Mouse (Mus musculus): Measurements from ENCODE around the gene Mall. TPM values are rescaled to one million over a fixed set of nuclear protein-coding genes. Genes with fewer than 3 reads are reported as not detected.

Mall gene
- 1.2 and 2.3 TPM in 2 replicates for polyA plus RNA-seq (2014; fragmentation: Nextera tagmentation; extraction: Ambion mirVana)

DNA sequence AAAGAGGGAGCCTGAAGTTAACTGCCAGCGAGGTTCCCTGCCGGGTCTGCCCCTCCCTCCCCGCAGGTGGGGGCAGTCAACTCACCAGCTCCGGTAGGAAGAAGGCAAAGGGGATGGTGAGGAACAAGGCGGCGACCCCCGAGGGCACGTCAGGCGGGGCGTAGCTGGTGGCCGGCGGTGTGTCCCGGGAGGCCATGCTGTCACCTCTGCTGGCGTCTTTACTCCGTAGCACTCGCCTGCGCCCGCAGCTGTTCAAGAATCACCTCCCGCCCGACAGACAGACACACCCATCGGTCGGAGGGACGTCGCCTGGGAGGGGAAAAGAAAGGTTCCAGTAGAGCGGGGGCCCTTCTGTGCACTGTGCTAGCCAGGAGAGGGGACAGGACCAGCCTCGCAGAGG, at the start of gene Mall:
Gene Mall (minus strand): TSS at position 262 of the 400 bp plus-strand sequence.
- H3K9ac ChIP-seq (ENCODE audit: low read depth, low read length): peak within 1 kb of the TSS; percentile 44
- ATAC-seq (ENCODE audit: low FRiP score, low TSS enrichment): no peak

DNA sequence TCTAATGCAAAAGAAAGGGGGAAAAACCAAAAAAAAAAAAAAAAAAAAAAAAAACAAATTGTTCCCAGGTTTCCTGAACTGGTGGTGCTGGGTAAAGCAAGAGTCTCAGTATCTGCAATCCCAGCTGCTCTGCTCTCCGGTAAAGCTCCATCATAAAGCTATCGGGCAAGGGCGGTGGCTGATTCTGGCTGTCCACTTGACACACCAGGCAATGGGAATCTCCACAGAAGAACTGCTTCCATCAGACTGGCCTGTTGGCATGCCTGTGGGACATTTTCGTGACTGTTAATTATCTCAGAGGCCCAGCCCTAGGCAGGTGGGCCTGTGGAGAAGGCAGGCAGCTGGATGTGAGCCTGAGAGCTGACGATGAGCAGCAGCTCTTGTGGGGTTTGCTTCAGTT, 48.7 kb upstream of the Mall start:
- 85% methylated on average over 5 of the region's 5 CpGs for WGBS
- no peak overlapping the region for H3K4me3 ChIP-seq (ENCODE audit: low read length)
- no peaks in the 10 kb centered on the region; the same call in 1 of the 2 replicates for H3K4me1 ChIP-seq (ENCODE audit: control insufficient read depth, insufficient read depth, low read length)
- peaks cover 11% of the 10 kb centered on the region; the same call in 1 of the 2 replicates for H3K36me3 ChIP-seq (ENCODE audit: control insufficient read depth, insufficient read depth, low read length)
- H3K4me2 ChIP-seq (replicated peaks; ENCODE audit: low read depth, low read length): no peak overlapping the region
- no peak for ATAC-seq (ENCODE audit: low FRiP score, low TSS enrichment)
- no peaks in the 10 kb centered on the region for H3K27me3 ChIP-seq (ENCODE audit: control insufficient read depth, insufficient read depth, low read length)
- H3K9ac ChIP-seq (ENCODE audit: low read depth, low read length): no peak overlapping the region
- H3K27ac ChIP-seq (ENCODE audit: low read depth, low read length): no peak overlapping the region
- no peaks in the 10 kb centered on the region for H3K9me3 ChIP-seq (ENCODE audit: control insufficient read depth, low read length)

More for the DNA sequence above, at the start of gene Mall:
- whole genome bisulfite sequencing: under 1% methylated on average over 26 of the region's 26 CpGs
- Histone ChIP-seq H3K27me3 (ENCODE audit: control insufficient read depth, insufficient read depth, low read length) (peaks cover 2% of the 10 kb centered on the region; the same call in 1 of the 2 replicates), H3K4me2 (replicated peaks; ENCODE audit: low read depth, low read length) (peak within 1 kb of the TSS; percentile 38), H3K9me3 (ENCODE audit: control insufficient read depth, low read length) (no peaks in the 10 kb centered on the region), H3K4me3 (ENCODE audit: low read length) (peak within 1 kb of the TSS; percentile 19; the same call in 1 of the 2 replicates), H3K4me1 (ENCODE audit: control insufficient read depth, insufficient read depth, low read length) (no peaks in the 10 kb centered on the region; the same call in 1 of the 2 replicates), H3K27ac (ENCODE audit: low read depth, low read length) (peak within 1 kb of the TSS; percentile 19; the same call in 1 of the 2 replicates), H3K36me3 (ENCODE audit: control insufficient read depth, insufficient read depth, low read length) (no peaks in the 10 kb centered on the region)

DNA sequence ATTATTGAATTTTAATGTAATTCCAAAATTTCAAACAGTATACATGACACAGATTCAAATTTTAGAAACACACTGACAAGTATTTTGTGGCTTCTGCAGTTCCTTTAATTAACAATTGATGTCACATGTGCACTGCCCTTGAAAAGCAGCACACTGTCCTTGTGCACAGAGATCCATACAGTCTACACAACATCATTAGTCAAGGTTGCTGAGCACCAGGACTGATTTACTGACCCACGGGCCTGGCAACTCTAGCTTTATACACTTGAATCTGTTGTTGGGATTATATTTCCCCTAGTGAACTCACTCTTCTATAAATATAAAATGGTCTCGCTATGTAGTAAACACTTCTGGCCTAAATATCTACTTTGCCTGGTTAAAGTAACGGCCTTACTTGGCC, 45.3 kb upstream of the Mall start:
- no peak overlapping the region for H3K27ac ChIP-seq (ENCODE audit: low read depth, low read length)
- no peaks in the 10 kb centered on the region for H3K27me3 ChIP-seq (ENCODE audit: control insufficient read depth, insufficient read depth, low read length)
- no peak overlapping the region for H3K4me2 ChIP-seq (replicated peaks; ENCODE audit: low read depth, low read length)
- H3K4me1 ChIP-seq (ENCODE audit: control insufficient read depth, insufficient read depth, low read length): no peaks in the 10 kb centered on the region; the same call in 1 of the 2 replicates
- WGBS: 58% methylated on average over 3 of the region's 3 CpGs
- H3K36me3 ChIP-seq (ENCODE audit: control insufficient read depth, insufficient read depth, low read length): peaks cover 22% of the 10 kb centered on the region; the same call in 1 of the 2 replicates
- H3K4me3 ChIP-seq (ENCODE audit: low read length): no peak overlapping the region
- ATAC-seq (ENCODE audit: low FRiP score, low TSS enrichment): no peak
- no peaks in the 10 kb centered on the region for H3K9me3 ChIP-seq (ENCODE audit: control insufficient read depth, low read length)
- no peak overlapping the region for H3K9ac ChIP-seq (ENCODE audit: low read depth, low read length)

DNA sequence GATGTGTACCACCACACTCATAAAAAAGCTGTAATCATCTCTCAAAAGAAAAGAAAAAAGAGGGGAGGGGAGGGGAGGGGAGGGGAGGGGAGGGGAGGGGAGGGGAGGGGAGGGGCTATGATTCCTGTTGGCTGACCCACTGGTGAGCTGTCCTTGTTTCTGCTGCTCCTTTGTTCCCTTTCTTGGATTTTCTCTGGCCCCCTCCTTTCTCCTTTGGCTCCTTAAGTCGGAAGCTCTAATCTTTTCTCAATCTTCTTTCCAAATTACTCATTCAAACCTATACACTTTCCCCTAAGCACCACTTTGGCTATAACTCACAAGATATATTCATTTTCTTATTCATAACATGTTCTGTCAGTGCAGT, 44.8 kb upstream of the Mall start:
- H3K4me3 ChIP-seq (ENCODE audit: low read length): no peak overlapping the region
- ATAC-seq (ENCODE audit: low FRiP score, low TSS enrichment): no peak
- H3K9ac ChIP-seq (ENCODE audit: low read depth, low read length): no peak overlapping the region
- peaks cover 22% of the 10 kb centered on the region; the same call in 1 of the 2 replicates for H3K36me3 ChIP-seq (ENCODE audit: control insufficient read depth, insufficient read depth, low read length)
- no peaks in the 10 kb centered on the region for H3K27me3 ChIP-seq (ENCODE audit: control insufficient read depth, insufficient read depth, low read length)
- H3K4me2 ChIP-seq (replicated peaks; ENCODE audit: low read depth, low read length): no peak overlapping the region
- WGBS: 50% methylated on average over 1 of the region's 1 CpGs
- no peaks in the 10 kb centered on the region for H3K9me3 ChIP-seq (ENCODE audit: control insufficient read depth, low read length)
- no peaks in the 10 kb centered on the region; the same call in 1 of the 2 replicates for H3K4me1 ChIP-seq (ENCODE audit: control insufficient read depth, insufficient read depth, low read length)
- no peak overlapping the region for H3K27ac ChIP-seq (ENCODE audit: low read depth, low read length)

DNA sequence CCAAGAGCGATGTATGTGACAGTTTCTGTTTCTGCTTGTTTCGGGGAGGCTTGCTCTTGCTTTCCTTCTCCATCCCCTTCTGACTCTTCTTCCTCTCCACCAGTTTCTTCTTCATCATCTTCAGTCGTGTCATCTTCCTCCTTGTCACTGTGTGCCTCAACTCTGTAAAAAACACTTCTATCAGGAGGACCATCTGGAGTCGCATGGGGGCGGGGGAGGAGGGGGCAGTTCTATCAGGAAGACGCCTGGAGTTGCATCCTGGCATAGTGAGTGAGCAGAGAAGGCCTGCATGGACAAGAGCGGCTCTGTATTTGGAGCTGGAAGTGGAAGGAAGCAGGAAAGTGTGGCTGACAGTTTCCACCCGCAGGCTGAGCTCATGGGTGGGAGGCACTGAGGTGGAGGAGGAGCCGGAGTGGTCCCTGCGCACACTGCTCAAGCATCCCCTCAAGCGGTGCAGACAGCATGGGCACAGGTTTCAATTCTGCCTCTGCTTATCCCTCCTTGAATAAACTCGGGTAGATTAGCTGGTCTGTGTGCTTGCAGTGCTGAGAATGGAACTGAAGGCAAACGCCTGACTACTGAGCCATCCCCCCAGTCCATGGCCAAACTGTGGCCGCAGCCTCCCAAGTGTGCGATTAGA, 44.3 kb upstream of the Mall start:
- Histone ChIP-seq H3K4me3 (ENCODE audit: low read length) (no peak overlapping the region), H3K27ac (ENCODE audit: low read depth, low read length) (no peak overlapping the region), H3K4me2 (replicated peaks; ENCODE audit: low read depth, low read length) (no peak overlapping the region), H3K9me3 (ENCODE audit: control insufficient read depth, low read length) (no peaks in the 10 kb centered on the region), H3K36me3 (ENCODE audit: control insufficient read depth, insufficient read depth, low read length) (peaks cover 25% of the 10 kb centered on the region; the same call in 1 of the 2 replicates), H3K4me1 (ENCODE audit: control insufficient read depth, insufficient read depth, low read length) (no peaks in the 10 kb centered on the region; the same call in 1 of the 2 replicates), H3K27me3 (ENCODE audit: control insufficient read depth, insufficient read depth, low read length) (no peaks in the 10 kb centered on the region), H3K9ac (ENCODE audit: low read depth, low read length) (no peak overlapping the region)
- 51% methylated on average over 15 of the region's 15 CpGs for WGBS
- no peak for ATAC-seq (ENCODE audit: low FRiP score, low TSS enrichment)

DNA sequence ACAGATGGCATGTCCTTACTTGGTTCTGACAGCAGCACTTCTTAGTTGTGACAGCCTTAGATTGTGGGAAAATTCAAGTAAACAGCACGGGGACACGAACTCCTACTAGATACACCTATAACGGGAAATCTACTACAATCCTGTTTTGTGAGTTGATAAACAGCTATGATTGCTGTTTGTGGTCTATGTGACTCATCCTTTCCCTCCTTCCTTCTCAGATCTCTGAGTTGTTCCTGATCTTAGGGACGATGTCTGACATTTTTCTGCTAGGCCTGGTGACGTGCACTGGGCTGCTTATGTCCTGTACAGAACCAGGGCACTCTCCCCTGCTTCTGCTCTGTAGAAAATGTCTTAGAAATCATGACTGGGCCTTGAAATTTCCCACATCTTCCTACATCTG, 31.9 kb upstream of the Mall start:
- no peak overlapping the region for H3K4me2 ChIP-seq (replicated peaks; ENCODE audit: low read depth, low read length)
- no peak overlapping the region for H3K4me3 ChIP-seq (ENCODE audit: low read length)
- H3K9me3 ChIP-seq (ENCODE audit: control insufficient read depth, low read length): no peaks in the 10 kb centered on the region
- peaks cover 8% of the 10 kb centered on the region for H3K4me1 ChIP-seq (ENCODE audit: control insufficient read depth, insufficient read depth, low read length)
- WGBS: 94% methylated on average over 5 of the region's 5 CpGs
- no peak overlapping the region for H3K27ac ChIP-seq (ENCODE audit: low read depth, low read length)
- H3K9ac ChIP-seq (ENCODE audit: low read depth, low read length): no peak overlapping the region
- no peaks in the 10 kb centered on the region for H3K27me3 ChIP-seq (ENCODE audit: control insufficient read depth, insufficient read depth, low read length)
- H3K36me3 ChIP-seq (ENCODE audit: control insufficient read depth, insufficient read depth, low read length): peaks cover 18% of the 10 kb centered on the region
- no peak for ATAC-seq (ENCODE audit: low FRiP score, low TSS enrichment)

DNA sequence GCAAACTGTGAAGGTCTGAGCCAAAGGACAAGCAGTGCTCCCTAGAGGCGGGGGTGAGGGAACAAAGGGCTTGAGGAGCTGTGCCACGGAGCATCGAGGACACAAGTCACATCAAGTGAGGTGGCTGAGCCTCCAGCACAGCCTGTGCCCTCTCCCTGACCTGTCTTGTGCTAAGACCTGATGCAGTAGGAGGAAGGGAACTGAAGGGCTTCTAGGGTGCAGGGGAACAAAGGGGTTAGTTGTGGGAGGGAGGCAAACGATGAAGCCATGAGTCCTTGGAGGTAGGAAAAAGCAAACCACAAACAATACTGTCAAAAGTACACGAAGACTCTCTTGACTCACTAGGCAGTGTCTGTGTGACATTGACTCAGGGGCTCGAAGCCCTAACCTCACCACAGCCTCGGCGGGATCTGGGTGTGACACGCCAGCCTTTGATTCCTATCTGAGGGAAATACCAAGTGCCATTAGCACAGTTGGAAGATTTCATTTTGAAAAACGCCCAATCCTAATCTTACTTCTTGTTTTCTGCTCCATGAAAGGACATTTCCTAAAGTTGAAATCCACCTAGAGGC, 30.8 kb upstream of the Mall start:
- H3K4me2 ChIP-seq (replicated peaks; ENCODE audit: low read depth, low read length): no peak overlapping the region
- H3K27me3 ChIP-seq (ENCODE audit: control insufficient read depth, insufficient read depth, low read length): no peaks in the 10 kb centered on the region
- peaks cover 18% of the 10 kb centered on the region for H3K36me3 ChIP-seq (ENCODE audit: control insufficient read depth, insufficient read depth, low read length)
- ATAC-seq (ENCODE audit: low FRiP score, low TSS enrichment): no peak
- WGBS: 77% methylated on average over 10 of the region's 10 CpGs
- no peak overlapping the region for H3K27ac ChIP-seq (ENCODE audit: low read depth, low read length)
- no peak overlapping the region for H3K9ac ChIP-seq (ENCODE audit: low read depth, low read length)
- H3K4me3 ChIP-seq (ENCODE audit: low read length): no peak overlapping the region
- H3K9me3 ChIP-seq (ENCODE audit: control insufficient read depth, low read length): no peaks in the 10 kb centered on the region
- H3K4me1 ChIP-seq (ENCODE audit: control insufficient read depth, insufficient read depth, low read length): peaks cover 8% of the 10 kb centered on the region

DNA sequence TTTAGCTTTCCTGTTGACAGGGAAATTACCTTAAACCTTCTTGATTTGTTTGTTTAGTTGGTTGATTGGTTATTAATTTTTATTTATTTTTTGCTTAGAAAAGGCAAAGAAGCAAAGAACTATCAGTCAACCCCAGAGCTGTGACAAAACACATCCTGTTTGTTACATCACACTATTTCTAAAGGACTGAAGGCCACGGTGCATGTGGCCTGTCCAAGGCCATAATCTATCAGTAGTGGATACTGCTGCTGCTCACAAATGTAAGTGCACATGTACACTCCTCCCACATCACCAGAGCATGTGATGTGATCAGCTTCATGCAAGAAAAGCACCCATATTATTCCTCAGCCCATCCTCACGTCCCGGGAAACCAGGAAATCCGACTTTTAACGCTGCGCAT, 30.3 kb upstream of the Mall start:
- Histone ChIP-seq H3K4me1 (ENCODE audit: control insufficient read depth, insufficient read depth, low read length) (peaks cover 8% of the 10 kb centered on the region), H3K4me2 (replicated peaks; ENCODE audit: low read depth, low read length) (no peak overlapping the region), H3K9me3 (ENCODE audit: control insufficient read depth, low read length) (no peaks in the 10 kb centered on the region), H3K4me3 (ENCODE audit: low read length) (no peak overlapping the region), H3K27me3 (ENCODE audit: control insufficient read depth, insufficient read depth, low read length) (no peaks in the 10 kb centered on the region), H3K27ac (ENCODE audit: low read depth, low read length) (no peak overlapping the region), H3K9ac (ENCODE audit: low read depth, low read length) (no peak overlapping the region), H3K36me3 (ENCODE audit: control insufficient read depth, insufficient read depth, low read length) (peaks cover 18% of the 10 kb centered on the region)
- ATAC-seq (ENCODE audit: low FRiP score, low TSS enrichment): no peak
- 90% methylated on average over 6 of the region's 6 CpGs for WGBS

DNA sequence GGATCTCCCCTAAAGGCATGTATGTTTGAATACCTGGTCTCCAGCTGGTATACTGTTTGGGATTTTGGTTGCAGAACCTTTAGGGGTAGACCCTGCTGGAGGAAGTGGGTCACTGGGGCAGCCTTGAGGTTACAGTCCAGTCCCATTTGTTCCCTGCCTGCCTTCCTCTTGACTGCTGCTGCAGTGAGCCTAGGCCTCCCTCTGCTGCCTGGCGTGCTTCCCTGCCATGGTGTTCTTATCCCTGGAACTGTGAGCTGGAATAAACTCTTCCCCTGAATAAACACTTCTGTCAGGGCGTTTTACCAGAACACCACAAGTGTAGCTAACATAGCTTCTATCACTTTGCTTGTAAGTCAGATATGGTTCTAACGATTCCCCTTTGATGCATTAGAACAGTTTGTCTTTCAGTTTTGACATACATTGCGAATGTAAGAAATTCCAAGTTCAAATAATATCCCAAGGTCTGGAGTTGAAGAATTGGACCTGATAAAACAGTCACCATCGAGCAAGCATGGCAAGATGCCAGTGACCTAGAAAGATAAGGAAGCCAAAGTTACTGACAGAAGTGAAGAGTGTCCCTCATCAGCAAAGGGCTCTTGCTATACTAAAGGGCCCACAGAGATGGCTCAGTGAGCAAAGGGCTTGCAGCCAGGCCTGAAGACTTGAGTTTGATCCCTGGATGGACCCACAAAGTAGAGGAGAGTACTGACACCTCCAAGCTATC, 29.6 kb upstream of the Mall start:
- H3K4me3 ChIP-seq (ENCODE audit: low read length): no peak overlapping the region
- H3K27me3 ChIP-seq (ENCODE audit: control insufficient read depth, insufficient read depth, low read length): no peaks in the 10 kb centered on the region
- no peak overlapping the region for H3K9ac ChIP-seq (ENCODE audit: low read depth, low read length)
- H3K27ac ChIP-seq (ENCODE audit: low read depth, low read length): no peak overlapping the region
- WGBS: 87% methylated on average over 5 of the region's 5 CpGs
- no peak for ATAC-seq (ENCODE audit: low FRiP score, low TSS enrichment)
- H3K36me3 ChIP-seq (ENCODE audit: control insufficient read depth, insufficient read depth, low read length): peaks cover 18% of the 10 kb centered on the region
- H3K9me3 ChIP-seq (ENCODE audit: control insufficient read depth, low read length): no peaks in the 10 kb centered on the region
- H3K4me2 ChIP-seq (replicated peaks; ENCODE audit: low read depth, low read length): no peak overlapping the region
- peaks cover 8% of the 10 kb centered on the region for H3K4me1 ChIP-seq (ENCODE audit: control insufficient read depth, insufficient read depth, low read length)
